Mouse (Mus musculus): ENCODE results near the gene Tmem170. TPM values are rescaled to one million over a fixed set of nuclear protein-coding genes. Genes with fewer than 3 reads are reported as not detected.

The Tmem170 gene
- polyA plus RNA-seq, 1 experiment from 2014 or later: 8.9 TPM

DNA sequence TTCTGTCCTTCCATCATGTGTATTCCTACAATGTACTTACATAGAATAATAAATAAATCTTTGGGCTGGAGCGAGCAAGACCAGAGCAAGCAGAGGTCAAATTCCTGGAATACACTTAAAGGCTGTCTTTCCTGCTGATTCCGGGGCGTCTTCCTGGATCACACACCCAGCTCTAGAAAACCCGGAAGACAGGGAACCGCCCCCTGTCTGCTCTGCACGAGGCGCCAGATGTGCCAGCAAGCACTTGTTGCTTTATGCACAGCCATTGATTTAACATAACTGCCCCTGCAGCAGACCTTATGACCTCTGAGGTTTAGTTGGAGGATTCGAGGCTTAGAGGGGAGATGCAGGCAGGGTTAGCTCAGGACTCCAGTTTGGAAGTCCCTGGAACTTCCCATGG is 15.4 kb upstream of the Tmem170 start:
- 30% methylated on average over 8 of the region's 8 CpGs for WGBS
- Histone ChIP-seq H3K27me3 (ENCODE audit: low read depth, poor library complexity, severe bottlenecking) (peaks cover 55% of the 10 kb centered on the region), H3K4me3 (no peak overlapping the region), H3K27ac (no peak overlapping the region), H3K36me3 (no peaks in the 10 kb centered on the region), H3K4me1 (peaks cover 20% of the 10 kb centered on the region), H3K9me3 (replicated peaks) (no peaks in the 10 kb centered on the region)
- DNase-seq (ENCODE audit: low spot score): no peak

DNA sequence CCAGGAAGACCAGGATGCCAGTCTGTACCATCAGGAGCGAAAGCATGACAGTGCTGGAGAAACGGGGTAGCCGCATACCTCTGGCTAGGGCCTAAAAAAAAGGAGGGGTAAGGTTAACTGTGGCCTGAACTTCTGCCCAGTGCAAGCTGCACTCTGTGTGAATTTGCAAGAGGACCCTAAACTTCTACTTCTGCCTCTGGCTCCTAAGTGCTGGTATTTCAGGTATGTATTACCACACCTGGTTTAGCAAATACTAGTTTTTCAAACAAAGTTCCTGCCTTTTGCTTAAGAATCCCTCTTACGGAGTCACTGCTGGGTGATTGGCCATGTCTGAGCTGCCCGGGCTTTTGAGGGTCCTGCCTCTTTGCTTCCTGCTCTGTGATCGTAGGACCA is 14.4 kb upstream of the Tmem170 start:
- WGBS: 62% methylated on average over 6 of the region's 6 CpGs

DNA sequence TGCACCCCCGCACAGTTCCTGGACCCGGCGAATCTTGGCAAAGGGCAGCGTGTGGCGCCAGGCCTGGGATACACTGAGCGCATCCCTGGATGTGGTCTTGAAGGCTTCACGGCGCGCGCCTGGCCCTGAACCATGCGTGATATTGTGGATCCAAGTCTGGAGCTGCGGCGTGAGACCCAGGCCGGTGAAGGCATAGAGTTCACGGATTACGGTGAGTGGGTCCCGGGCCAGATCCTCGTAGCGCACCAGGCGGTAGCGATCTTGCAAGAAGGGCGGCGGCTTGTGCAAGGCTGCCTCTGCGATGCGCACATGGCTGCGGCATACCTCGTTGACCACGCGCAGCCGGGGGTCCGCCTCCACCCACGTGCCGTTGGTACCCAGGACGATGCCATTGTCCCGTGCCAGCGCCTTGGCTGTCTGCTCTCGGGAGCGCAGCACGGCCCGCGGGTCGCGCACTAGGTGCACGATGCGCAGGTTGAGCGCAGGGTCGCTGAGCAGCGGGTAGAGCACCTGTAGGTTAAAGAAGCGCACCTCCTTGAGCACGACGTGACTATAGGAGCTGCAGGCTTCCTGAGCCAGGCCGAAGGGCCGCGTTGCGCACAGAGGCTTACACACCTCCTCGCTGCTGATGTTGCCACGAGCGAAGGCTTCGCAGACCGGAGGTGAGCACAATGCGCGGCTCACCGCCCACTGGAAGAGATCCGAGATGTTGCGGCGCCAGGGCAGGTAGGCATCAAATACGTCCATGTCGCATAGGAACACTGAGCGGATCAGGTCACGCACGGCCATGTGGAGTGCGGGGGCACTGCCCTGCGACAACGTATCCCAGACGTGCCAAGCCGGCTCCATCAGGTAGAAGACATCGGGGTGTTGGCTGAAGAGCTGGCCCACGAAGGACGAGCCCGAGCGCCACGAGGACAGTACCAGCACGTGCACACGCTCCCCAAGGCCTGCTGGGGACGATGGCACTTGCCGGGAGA is 13.7 kb upstream of the Tmem170 start:
- Histone ChIP-seq H3K4me3 (peak overlapping the region; percentile 40), H3K9me3 (replicated peaks) (no peaks in the 10 kb centered on the region), H3K27ac (0 out of 2 replicates have a peak overlapping the region, but pooled peaks have one; percentile 4), H3K27me3 (ENCODE audit: low read depth, poor library complexity, severe bottlenecking) (peaks cover 60% of the 10 kb centered on the region), H3K36me3 (no peaks in the 10 kb centered on the region), H3K4me1 (peaks cover 20% of the 10 kb centered on the region)
- DNase-seq (ENCODE audit: low spot score): no peak
- 12% methylated on average over 86 of the region's 86 CpGs for WGBS

More for the DNA sequence above, 14.4 kb upstream of the Tmem170 start:
- DNase-seq (ENCODE audit: low spot score): no peak
- no peaks in the 10 kb centered on the region for H3K36me3 ChIP-seq
- H3K4me1 ChIP-seq: peaks cover 20% of the 10 kb centered on the region
- H3K27ac ChIP-seq: no peak overlapping the region
- peaks cover 60% of the 10 kb centered on the region for H3K27me3 ChIP-seq (ENCODE audit: low read depth, poor library complexity, severe bottlenecking)
- H3K4me3 ChIP-seq: no peak overlapping the region
- H3K9me3 ChIP-seq (replicated peaks): no peaks in the 10 kb centered on the region

DNA sequence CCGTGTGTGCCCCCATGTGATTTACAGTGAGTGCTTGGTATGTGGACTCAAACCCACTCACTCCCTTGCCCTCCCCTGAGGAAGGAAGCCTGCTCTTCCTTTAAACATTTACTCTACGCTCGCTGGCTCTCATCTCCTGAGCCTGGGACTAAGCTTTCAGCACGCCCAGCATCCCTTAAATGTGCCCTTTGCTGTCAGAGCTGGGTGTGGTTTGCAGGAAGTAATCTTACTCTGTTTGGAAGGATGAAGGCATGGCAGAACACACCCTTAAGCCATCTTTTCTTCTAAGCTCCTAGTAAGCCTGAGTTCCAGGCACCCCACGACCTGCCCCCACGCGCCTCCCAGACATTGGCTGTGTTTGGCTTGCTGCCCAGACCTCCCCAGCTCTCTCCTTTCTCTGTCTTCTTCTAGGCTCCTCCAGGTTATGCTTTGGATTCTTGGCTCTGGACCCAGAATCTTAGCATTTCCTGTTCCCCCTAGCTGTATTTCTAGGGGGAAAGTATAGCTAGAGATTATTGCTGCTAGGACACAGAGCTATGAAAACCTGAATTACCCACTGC is 11.6 kb upstream of the Tmem170 start:
- no peak overlapping the region for H3K27ac ChIP-seq
- DNase-seq (ENCODE audit: low spot score): no peak
- H3K36me3 ChIP-seq: no peaks in the 10 kb centered on the region
- 66% methylated on average over 7 of the region's 7 CpGs for WGBS
- peaks cover 60% of the 10 kb centered on the region for H3K27me3 ChIP-seq (ENCODE audit: low read depth, poor library complexity, severe bottlenecking)
- no peak overlapping the region for H3K4me3 ChIP-seq
- no peaks in the 10 kb centered on the region for H3K9me3 ChIP-seq (replicated peaks)
- H3K4me1 ChIP-seq: peaks cover 20% of the 10 kb centered on the region

DNA sequence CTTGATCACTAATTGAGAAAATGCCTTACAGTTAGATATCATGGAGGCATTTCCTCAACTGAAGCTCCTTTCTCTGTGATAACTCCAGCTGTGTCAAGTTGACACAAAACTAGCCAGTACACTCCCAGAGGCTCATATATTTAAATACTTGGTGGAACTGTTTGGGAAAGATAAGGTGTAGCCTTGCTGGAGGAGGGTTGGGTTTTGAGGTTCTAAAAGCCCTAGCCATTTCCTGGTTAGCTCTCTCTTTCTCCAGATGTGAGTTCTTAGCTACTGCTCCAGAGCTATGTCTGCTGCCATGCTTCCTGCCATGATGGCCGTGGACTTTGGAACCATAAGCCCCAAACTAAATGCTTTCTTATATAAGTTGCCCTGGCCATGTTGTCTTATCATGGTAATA is 10.9 kb upstream of the Tmem170 start:
- no peak for DNase-seq (ENCODE audit: low spot score)
- Histone ChIP-seq H3K27ac (no peak overlapping the region), H3K4me1 (peaks cover 19% of the 10 kb centered on the region), H3K4me3 (no peak overlapping the region), H3K36me3 (no peaks in the 10 kb centered on the region), H3K9me3 (replicated peaks) (no peaks in the 10 kb centered on the region), H3K27me3 (ENCODE audit: low read depth, poor library complexity, severe bottlenecking) (peaks cover 59% of the 10 kb centered on the region)
- WGBS: 89% methylated on average over 1 of the region's 1 CpGs

DNA sequence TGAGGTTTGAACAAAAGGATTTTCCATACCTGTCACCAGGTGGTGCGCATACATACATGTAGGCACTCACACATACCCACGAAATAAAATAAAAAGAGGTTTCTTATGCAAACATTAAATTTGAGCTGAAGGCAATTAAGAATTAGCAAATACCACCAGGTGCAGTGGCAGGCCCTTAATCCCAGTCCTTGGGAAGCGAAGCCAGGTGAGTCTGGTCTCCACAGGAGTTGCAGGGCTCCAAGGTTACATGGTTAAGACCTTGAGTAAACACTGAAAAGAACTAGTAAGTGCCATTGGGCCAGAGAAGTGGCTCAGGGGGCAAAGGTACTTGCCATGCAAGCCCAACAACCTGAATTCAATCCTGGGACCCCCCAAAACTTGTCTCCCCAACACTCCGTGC is 7.1 kb upstream of the Tmem170 start:
- no peaks in the 10 kb centered on the region for H3K4me1 ChIP-seq
- no peak for DNase-seq (ENCODE audit: low spot score)
- H3K27me3 ChIP-seq (ENCODE audit: low read depth, poor library complexity, severe bottlenecking): peaks cover 21% of the 10 kb centered on the region
- H3K4me3 ChIP-seq: no peak overlapping the region
- H3K36me3 ChIP-seq: no peaks in the 10 kb centered on the region
- H3K27ac ChIP-seq: no peak overlapping the region
- 84% methylated on average over 4 of the region's 4 CpGs for whole genome bisulfite sequencing
- no peaks in the 10 kb centered on the region for H3K9me3 ChIP-seq (replicated peaks)

DNA sequence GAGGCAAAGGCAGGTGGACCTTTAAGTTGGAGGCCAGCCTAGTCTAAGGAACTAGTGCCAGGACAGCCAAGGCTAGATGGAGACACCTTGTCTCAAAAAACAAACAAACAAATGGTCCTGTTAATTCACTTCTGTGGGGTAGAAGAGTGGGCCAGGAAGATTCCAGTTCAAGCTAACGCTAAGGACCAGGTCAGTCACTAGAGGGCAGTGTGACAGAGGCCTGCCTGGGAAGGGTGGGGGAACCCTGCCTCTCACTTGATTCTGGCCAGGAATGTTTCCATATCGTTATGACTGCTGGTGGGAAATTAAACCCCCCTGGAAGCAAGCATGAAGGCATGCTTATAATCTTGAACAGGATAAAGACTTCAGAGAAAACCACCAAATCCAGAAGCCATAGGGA is 5.0 kb upstream of the Tmem170 start:
- DNase-seq (ENCODE audit: low spot score): peak; percentile 57
- Histone ChIP-seq H3K36me3 (no peaks in the 10 kb centered on the region), H3K4me1 (no peaks in the 10 kb centered on the region), H3K9me3 (replicated peaks) (no peaks in the 10 kb centered on the region), H3K27ac (no peak overlapping the region), H3K4me3 (no peak overlapping the region), H3K27me3 (ENCODE audit: low read depth, poor library complexity, severe bottlenecking) (peaks cover 1% of the 10 kb centered on the region; the same call in 1 of the 2 replicates)
- WGBS: 3% methylated on average over 2 of the region's 2 CpGs

DNA sequence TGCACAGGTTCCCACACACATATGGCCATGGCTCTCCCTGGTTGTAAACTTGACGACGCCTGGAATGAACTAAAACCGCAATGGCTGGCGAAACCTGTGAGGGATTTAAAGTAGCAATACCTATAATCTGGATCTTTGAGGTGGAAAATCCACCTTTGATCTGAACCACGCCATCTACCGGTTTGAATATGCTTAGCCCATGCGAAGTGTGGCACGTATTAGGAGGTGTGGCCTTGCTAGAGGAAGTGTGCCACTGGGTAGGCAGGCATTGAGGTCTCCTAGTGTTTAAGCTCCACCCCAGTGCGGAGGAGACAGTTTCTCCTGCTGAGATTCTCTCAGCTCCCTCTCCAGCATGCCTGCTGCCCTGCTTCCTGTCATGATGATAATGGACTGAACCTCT is 1.2 kb upstream of the Tmem170 start:
- Histone ChIP-seq H3K27ac (no peak overlapping the region), H3K36me3 (0 out of 2 replicates have a peak, but pooled peaks cover 4% of the 10 kb centered on the region), H3K9me3 (replicated peaks) (no peaks in the 10 kb centered on the region), H3K4me1 (peaks cover 10% of the 10 kb centered on the region), H3K27me3 (ENCODE audit: low read depth, poor library complexity, severe bottlenecking) (no peaks in the 10 kb centered on the region), H3K4me3 (no peak overlapping the region)
- 67% methylated on average over 9 of the region's 9 CpGs for WGBS
- DNase-seq (ENCODE audit: low spot score): no peak

DNA sequence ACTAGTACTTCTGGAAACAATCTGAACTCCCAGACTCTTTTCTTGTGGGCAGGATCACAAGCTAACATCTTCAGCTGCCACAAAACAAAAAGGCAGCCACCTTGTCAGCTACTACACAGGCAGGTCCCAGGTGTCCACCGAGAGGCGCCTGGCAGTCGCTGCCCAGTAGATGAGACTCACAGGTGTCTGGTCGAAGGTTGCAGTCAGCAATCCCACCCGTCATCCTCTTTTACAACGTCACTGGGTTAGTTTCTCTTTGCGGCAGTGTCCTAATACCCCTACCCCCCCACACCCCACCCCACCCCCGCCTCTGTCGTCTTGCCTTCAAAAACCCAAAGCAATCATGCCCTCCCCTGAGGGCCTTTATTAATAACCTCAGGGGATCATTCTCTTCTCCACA is 792 bp downstream of the Tmem170 start:
- Histone ChIP-seq H3K27me3 (ENCODE audit: low read depth, poor library complexity, severe bottlenecking) (no peaks in the 10 kb centered on the region), H3K36me3 (0 out of 2 replicates have a peak, but pooled peaks cover 6% of the 10 kb centered on the region), H3K27ac (peak overlapping the region; percentile 93), H3K4me1 (peaks cover 10% of the 10 kb centered on the region), H3K4me3 (peak overlapping the region; percentile 87), H3K9me3 (replicated peaks) (no peaks in the 10 kb centered on the region)
- no peak for DNase-seq (ENCODE audit: low spot score)
- 29% methylated on average over 9 of the region's 9 CpGs for WGBS

DNA sequence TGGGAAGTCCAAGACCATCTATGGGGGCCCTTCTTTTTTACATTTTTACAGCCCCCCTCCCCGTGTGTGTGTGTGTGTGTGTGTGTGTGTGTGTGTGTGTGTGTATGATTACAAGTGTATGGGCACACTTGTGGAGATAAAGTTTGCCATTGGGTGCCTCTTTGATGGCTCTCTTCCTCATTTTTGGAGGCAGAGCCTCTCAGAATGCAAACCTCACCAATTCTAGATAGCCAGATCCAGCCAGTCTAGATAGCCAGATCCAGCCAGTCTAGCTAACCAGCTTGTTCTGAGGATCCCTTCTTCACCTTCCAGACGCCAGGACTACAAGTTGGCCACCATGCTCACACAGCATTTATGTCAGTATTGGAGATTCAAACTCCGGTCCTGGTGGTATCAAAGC is 5.3 kb downstream of the Tmem170 start:
- peaks cover 10% of the 10 kb centered on the region for H3K4me1 ChIP-seq
- no peaks in the 10 kb centered on the region for H3K9me3 ChIP-seq (replicated peaks)
- 80% methylated on average over 3 of the region's 3 CpGs for WGBS
- no peaks in the 10 kb centered on the region for H3K27me3 ChIP-seq (ENCODE audit: low read depth, poor library complexity, severe bottlenecking)
- peaks cover 7% of the 10 kb centered on the region; the same call in 1 of the 2 replicates for H3K36me3 ChIP-seq
- H3K4me3 ChIP-seq: no peak overlapping the region
- no peak overlapping the region for H3K27ac ChIP-seq
- DNase-seq (ENCODE audit: low spot score): no peak

DNA sequence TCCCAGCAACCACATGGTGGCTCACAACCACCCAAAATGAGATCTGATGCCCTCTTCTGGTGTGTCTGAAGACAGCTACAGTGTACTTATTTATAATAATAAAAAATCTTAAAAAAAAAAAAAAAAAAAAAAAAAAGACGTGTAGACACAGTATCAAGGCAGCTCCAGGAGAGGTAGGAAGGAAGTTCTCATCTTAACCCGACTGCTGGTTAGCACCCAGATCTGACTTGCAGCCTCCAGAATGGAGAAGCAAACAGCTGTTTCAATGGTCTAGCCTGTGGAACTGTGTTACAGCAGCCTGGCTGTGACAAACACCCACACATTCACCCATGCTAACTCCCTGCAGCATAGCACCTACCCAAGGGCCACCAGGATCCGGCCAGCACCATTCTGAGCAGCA is 6.2 kb downstream of the Tmem170 start:
- 95% methylated on average over 3 of the region's 3 CpGs for WGBS
- H3K27me3 ChIP-seq (ENCODE audit: low read depth, poor library complexity, severe bottlenecking): no peaks in the 10 kb centered on the region

DNA sequence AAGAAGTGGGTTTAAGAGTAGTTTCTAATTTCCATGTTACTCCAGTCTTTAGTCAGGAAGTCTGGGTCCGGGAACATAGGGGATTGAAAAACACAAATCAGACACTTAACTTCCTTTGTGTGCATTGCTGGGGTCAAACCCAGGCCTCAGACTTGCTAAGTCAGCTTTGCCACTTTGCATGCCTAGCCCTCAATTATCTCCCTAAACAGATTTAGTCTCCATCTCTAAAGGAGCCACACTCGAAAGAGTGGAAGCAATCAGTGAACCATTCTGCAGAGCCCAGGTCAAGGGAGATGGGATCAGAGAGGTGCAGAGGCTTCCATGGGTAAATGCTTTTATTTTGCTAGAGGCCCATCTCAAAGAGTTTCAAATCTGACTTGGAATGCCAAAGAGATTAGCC is 7.9 kb downstream of the Tmem170 start:
- H3K4me1 ChIP-seq: no peaks in the 10 kb centered on the region
- H3K9me3 ChIP-seq (replicated peaks): no peaks in the 10 kb centered on the region
- peaks cover 20% of the 10 kb centered on the region for H3K36me3 ChIP-seq
- H3K27me3 ChIP-seq (ENCODE audit: low read depth, poor library complexity, severe bottlenecking): no peaks in the 10 kb centered on the region
- 67% methylated on average over 2 of the region's 2 CpGs for WGBS
- H3K27ac ChIP-seq: no peak overlapping the region
- no peak overlapping the region for H3K4me3 ChIP-seq
- no peak for DNase-seq (ENCODE audit: low spot score)

More for the DNA sequence above, 6.2 kb downstream of the Tmem170 start:
- Histone ChIP-seq H3K27ac (no peak overlapping the region), H3K36me3 (peaks cover 16% of the 10 kb centered on the region), H3K9me3 (replicated peaks) (no peaks in the 10 kb centered on the region), H3K4me3 (no peak overlapping the region), H3K4me1 (0 out of 2 replicates have a peak, but pooled peaks cover 2% of the 10 kb centered on the region)
- no peak for DNase-seq (ENCODE audit: low spot score)

DNA sequence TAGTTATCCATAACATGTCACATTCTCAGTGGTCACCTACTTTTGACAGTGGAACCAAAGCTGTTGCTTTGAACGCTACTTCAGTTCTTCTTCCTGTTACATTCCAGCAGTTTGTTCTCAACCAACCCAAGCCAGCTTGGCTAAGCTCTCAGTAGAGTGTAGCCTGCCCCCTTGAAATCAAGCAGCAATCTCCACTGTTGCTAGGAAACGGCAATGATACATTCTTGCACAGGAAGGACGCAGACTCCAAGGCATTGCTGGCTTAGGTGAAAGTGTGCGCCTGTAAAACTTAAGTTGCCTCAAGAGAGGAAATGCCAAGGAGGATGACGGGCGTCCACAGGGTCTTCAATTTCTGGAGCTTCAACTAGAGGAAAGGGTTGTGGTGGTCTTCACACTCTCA is 10.7 kb downstream of the Tmem170 start:
- DNase-seq (ENCODE audit: low spot score): no peak
- Histone ChIP-seq H3K36me3 (peaks cover 16% of the 10 kb centered on the region), H3K27me3 (ENCODE audit: low read depth, poor library complexity, severe bottlenecking) (no peaks in the 10 kb centered on the region), H3K9me3 (replicated peaks) (no peaks in the 10 kb centered on the region), H3K4me3 (no peak overlapping the region), H3K27ac (no peak overlapping the region), H3K4me1 (no peaks in the 10 kb centered on the region)
- 88% methylated on average over 6 of the region's 6 CpGs for WGBS
